Mouse (Mus musculus): ENCODE results near the gene Gm10697.
"Not testable (repeated sequence)": the region's sequence is repeated elsewhere in the genome, so short reads cannot be mapped to it uniquely, and the experiment has no call there.

Gene Gm10697

DNA sequence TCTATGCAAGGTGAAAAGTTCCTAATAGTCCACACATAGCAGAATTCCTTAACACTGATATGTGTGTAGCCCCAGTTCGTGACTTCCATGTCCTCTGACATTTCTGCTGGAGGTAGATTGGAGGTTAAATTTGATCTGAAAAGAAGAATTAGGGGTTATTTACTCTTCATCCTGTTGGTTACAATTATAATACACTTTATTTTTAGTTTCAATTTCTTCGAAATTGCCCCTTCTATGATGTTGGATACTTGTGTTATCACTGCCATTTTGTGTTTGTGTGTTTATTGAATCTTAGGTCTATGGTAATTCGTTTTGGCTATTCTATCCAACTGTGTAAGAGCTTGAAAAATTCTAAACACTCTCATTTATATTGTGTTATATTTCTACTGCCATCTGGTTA lies at the start of gene Gm10697:
Gene Gm10697 (minus strand): TSS at position 101 of the 400 bp plus-strand sequence.
- DNase-seq (ENCODE audit: low spot score in 2 of 2), result not testable (repeated sequence)

DNA sequence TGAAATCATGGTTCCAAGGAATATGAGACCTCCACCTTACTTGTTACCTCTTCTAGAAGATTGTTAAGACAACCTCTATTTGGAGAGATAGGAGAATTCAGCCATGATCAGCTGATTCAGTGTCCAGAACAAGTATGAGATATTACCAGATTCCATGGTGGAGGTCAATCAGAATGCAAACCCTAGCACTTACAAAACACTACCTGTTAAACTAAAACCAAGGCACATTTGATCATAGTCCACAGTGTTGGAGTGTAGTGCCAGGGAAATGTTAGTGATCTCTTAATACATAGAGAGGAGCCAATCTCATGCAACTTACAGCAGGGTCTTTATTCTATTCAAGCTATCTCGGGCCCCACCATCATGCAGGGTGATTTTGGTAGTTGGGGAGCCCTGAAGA lies 42.6 kb upstream of the Gm10697 start:
- not testable (repeated sequence) for DNase-seq (ENCODE audit: low spot score in 2 of 2)

DNA sequence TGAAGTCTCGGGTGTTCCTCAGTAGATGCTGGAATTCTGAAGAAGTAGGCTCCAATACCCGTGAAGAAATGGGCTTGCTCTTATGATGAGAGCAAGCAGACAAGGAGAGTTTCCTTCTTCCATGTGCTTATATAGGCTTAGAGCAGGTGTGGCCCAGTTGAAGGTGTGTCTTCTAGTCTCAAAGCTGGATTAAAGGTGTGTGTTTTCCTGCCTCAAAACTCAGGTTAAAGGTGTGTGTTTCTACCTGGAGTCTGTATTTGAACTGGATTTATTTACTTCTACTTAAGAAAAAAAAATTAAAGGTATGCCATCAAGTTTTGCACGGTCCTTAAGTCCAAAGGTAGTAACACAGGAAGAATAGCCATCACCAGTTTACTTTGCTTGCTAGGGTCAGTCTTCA lies 17.7 kb downstream of the Gm10697 start, which contains the start of gene Gm9125:
Gene Gm9125 (minus strand): TSS at position 101 of the 400 bp plus-strand sequence.
- not testable (repeated sequence) for DNase-seq (ENCODE audit: low spot score in 2 of 2)

DNA sequence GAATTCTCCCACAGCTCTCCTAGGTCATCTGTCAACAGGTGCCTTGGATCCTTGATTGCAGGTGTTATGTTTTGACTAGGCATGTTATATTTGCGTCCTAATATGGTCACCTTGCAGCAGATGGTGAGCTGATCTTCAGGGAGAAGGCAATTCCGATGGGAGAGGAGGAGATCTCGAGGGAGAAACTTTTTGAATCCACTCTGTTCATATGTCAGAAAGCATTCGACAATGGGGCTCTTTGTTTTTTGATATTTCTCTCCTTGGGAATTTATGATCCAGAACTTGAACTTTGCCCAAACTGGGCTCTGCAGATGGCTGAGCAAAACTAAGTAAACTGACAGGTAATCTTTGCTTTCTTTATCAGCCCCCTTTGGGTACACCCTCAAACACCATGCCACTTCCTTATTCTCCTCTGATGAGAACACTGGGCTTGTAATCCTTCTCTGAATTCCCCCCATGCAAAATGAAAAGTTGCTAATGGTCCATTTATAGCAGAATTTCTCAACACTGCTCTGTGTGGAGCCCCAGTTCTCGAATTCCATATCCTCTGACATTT lies 22.8 kb downstream of the Gm10697 start:
- DNase-seq (ENCODE audit: low spot score in 2 of 2), result not testable (repeated sequence)

DNA sequence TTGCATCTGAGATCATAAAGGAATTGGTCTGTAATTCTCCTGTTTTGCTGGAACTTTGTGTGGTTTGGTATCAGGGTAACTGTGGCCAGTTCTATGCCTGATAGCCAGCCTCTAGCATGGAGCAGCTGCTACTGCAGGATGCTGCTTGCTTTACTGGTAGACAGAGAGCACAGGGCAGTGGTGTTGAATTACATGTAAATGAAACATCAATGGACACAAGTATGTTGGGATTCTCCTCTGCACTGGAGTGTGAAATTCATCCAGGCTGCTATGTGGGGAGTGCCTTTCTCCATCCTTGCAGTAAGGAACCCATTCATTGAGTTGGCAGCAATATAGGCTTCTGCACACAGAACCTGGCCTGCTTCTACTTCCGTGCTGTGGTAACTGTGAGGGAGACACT lies 34.2 kb downstream of the Gm10697 start:
- not testable (repeated sequence) for DNase-seq (ENCODE audit: low spot score in 2 of 2)

DNA sequence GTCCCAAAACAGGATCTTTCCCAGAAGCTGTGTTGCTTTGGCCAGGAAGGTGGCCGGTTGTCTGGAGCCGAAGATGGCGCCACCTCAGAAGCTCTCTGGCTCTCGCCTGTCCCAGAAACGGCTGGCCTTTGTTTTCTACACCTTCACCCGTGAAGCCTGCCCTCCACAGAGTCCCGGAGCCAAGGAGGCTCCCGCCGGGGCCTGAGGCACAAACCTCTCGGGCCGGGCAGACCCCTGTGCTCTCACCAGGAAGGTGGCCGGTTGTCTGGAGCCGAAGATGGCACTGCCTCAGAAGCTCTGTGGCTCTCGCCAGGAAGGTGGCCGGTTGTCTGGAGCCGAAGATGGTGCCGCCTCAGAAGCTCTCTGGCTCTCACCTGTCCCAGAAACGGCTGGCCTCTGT lies 38.0 kb downstream of the Gm10697 start:
- not testable (repeated sequence) for DNase-seq (ENCODE audit: low spot score in 2 of 2)

All from frontal cortex, postnatal 25 days (tissue).